Mouse (Mus musculus) ES-CJ7 (cell line): ENCODE results near the gene Nphs1.
"Not testable (repeated sequence)": the region's sequence is repeated elsewhere in the genome, so short reads cannot be mapped to it uniquely, and the experiment has no call there.

Experiments
- DNase-seq: peaks from one replicate; pipeline ENCODE4 v3.0.0; 2011; ENCODE audit warnings: low read depth, low spot score

Nphs1 gene

GRCm38 (mm10) chr7:30440697-30441096 is 17.4 kb upstream of the Nphs1 start:
- DNase-seq, result peak; percentile 90

GRCm38 (mm10) chr7:30443696-30444095 is 14.4 kb upstream of the Nphs1 start:
- peak; percentile 84 for DNase-seq

- DNase-seq, result peak; percentile 86
Measured at GRCm38 (mm10) chr7:30444154-30444970, 13.8 kb upstream of the Nphs1 start.

- DNase-seq, result peak; percentile 69
Measured at GRCm38 (mm10) chr7:30444971-30445751, 13.0 kb upstream of the Nphs1 start, which contains the start of gene Aplp1. TSS of gene Aplp1 (minus strand) at chr7:30445535.

- DNase-seq, result no peak
Measured at GRCm38 (mm10) chr7:30450241-30450640, 7.9 kb upstream of the Nphs1 start.

- no peak for DNase-seq
Measured at GRCm38 (mm10) chr7:30453327-30453726, 4.8 kb upstream of the Nphs1 start.

- DNase-seq, result peak; percentile 91
Measured at GRCm38 (mm10) chr7:30453766-30454165, 4.3 kb upstream of the Nphs1 start.

GRCm38 (mm10) chr7:30454259-30454658 is 3.9 kb upstream of the Nphs1 start:
- DNase-seq, result peak; percentile 54

- no peak for DNase-seq
Measured at GRCm38 (mm10) chr7:30456487-30456886, 1.6 kb upstream of the Nphs1 start.

- DNase-seq, result no peak
Measured at GRCm38 (mm10) chr7:30456911-30457628, 1.0 kb upstream of the Nphs1 start.

GRCm38 (mm10) chr7:30459484-30459883 is 1.4 kb downstream of the Nphs1 start:
- DNase-seq, result no peak

- DNase-seq, result peak; percentile 93
Measured at GRCm38 (mm10) chr7:30463568-30463967, 5.5 kb downstream of the Nphs1 start.

GRCm38 (mm10) chr7:30463996-30464395 is 5.9 kb downstream of the Nphs1 start:
- DNase-seq, result peak; percentile 62

- DNase-seq, result peak; percentile 95
Measured at GRCm38 (mm10) chr7:30464816-30465300, 6.7 kb downstream of the Nphs1 start.

GRCm38 (mm10) chr7:30472411-30472810 is 14.3 kb downstream of the Nphs1 start:
- DNase-seq, result peak; percentile 82

GRCm38 (mm10) chr7:30474999-30475398 is 16.9 kb downstream of the Nphs1 start:
- no peak for DNase-seq

- DNase-seq, result not testable (repeated sequence)
Measured at GRCm38 (mm10) chr7:30476136-30476535, 18.0 kb downstream of the Nphs1 start.

GRCm38 (mm10) chr7:30477415-30478381 is 19.6 kb downstream of the Nphs1 start:
- peak; percentile 30 for DNase-seq

- DNase-seq, result peak; percentile 36
Measured at GRCm38 (mm10) chr7:30484250-30484649, 26.1 kb downstream of the Nphs1 start.

GRCm38 (mm10) chr7:30490251-30490956 is 32.3 kb downstream of the Nphs1 start:
- peak; percentile 81 for DNase-seq
